Mouse (Mus musculus) ES-E14 (cell line): Measurements from ENCODE around the gene Szrd1. TPM values are rescaled to one million over a fixed set of nuclear protein-coding genes. Genes with fewer than 3 reads are reported as not detected.

ENCODE experiments used
- DNase-seq: peaks from one replicate; pipeline ENCODE4 v3.0.0-alpha.2; 2013; ENCODE audit warnings: low read depth, low spot score
- H3K27ac ChIP-seq: 2 replicates; pipeline ENCODE4 v1.5.1; 2012; ENCODE audit warnings: low read depth, mild to moderate bottlenecking, low read length, moderate library complexity, mixed read lengths; ENCODE audit not compliant: poor library complexity, insufficient read depth, severe bottlenecking
- H3K36me3 ChIP-seq: 2 replicates; pipeline ENCODE4 v1.6.1; 2012; ENCODE audit warnings: mild to moderate bottlenecking, low read length, moderate library complexity, mixed read lengths; ENCODE audit not compliant: control insufficient read depth, poor library complexity, insufficient read depth, severe bottlenecking
- H3K4me1 ChIP-seq, 2 experiments: fragments of 150-350 bp in 1 of 2; sonication (generic) in 1 of 2; 2 replicates each; pipeline ENCODE4 v1.6.1; 2012; ENCODE audit warnings: low read length in 2 of 2, mild to moderate bottlenecking in 1 of 2, mixed read lengths in 1 of 2; ENCODE audit not compliant: control insufficient read depth in 2 of 2, insufficient read depth in 2 of 2, poor library complexity in 1 of 2
- H3K4me3 ChIP-seq, 2 experiments: fragments of 150-350 bp in 1 of 2; sonication (generic) in 1 of 2; 2 replicates each; pipeline ENCODE4 v1.5.1; 2012; ENCODE audit warnings: low read length in 2 of 2, low read depth in 1 of 2, mild to moderate bottlenecking in 1 of 2, mixed read lengths in 1 of 2; ENCODE audit not compliant: insufficient read depth in 1 of 2, poor library complexity in 1 of 2, severe bottlenecking in 1 of 2
- H3K9ac ChIP-seq: 2 replicates; pipeline ENCODE4 v1.6.1; 2012; ENCODE audit warnings: low read depth, mild to moderate bottlenecking, low read length, mixed read lengths; ENCODE audit not compliant: poor library complexity, insufficient read depth, severe bottlenecking
- H3K9me3 ChIP-seq: fragments of 150-350 bp; sonication (generic); 2 replicates; pipeline ENCODE4 v1.6.1; 2012; ENCODE audit warnings: low read depth, mild to moderate bottlenecking, low read length; ENCODE audit not compliant: control insufficient read depth, insufficient read depth
- CHD2 ChIP-seq: IDR thresholded peaks from 2 replicates; pipeline ENCODE4 v1.6.1; 2014; ENCODE audit warnings: mild to moderate bottlenecking, low read depth, low read length, inconsistent platforms
- HCFC1 ChIP-seq: IDR thresholded peaks from 2 replicates; pipeline ENCODE4 v1.6.1; 2012; ENCODE audit warnings: low read length, inconsistent platforms, borderline replicate concordance; ENCODE audit not compliant: insufficient read depth
- MAFK ChIP-seq: IDR thresholded peaks from 2 replicates; pipeline ENCODE4 v1.6.1; 2014; ENCODE audit warnings: mild to moderate bottlenecking, low read depth, low read length, inconsistent platforms; ENCODE audit not compliant: insufficient read depth
- ZC3H11A ChIP-seq: IDR thresholded peaks from 2 replicates; pipeline ENCODE4 v1.6.1; 2012; ENCODE audit warnings: low read depth, mild to moderate bottlenecking, inconsistent platforms, low read length, borderline replicate concordance
- ZNF384 ChIP-seq: IDR thresholded peaks from 2 replicates; pipeline ENCODE4 v1.6.1; 2012; ENCODE audit warnings: low read depth, low read length, inconsistent platforms
- in situ Hi-C, 2 experiments: fragments of 600-800 bp; cut with MboI; formaldehyde crosslinking; loops; one replicate each; pipeline ENCODE4 v1.15.1; 2025; ENCODE audit warnings: low sequenced_read_pairs in 2 of 2, inconsistent platforms in 1 of 2; ENCODE audit not compliant: unreplicated experiment in 2 of 2
- total RNA-seq: library from RNA; depleted of rRNA; stranded (reverse); fragments of 300-350 nt; gene quantifications from 2 replicates; pipeline ENCODE4 v1.2.3, GENCODE M21; 2012; rRNA removed

Szrd1 gene
- 46.2 and 64.6 TPM in 2 replicates for total RNA-seq

- Histone ChIP-seq H3K36me3 (no peaks in the 10 kb centered on the region; the same call in 1 of the 2 replicates), H3K4me3 (peak within 1 kb of the TSS; percentile 74 to 96), H3K4me1 (peaks cover 14 to 22% of the 10 kb centered on the region in 2 experiments; a peak in 3 of 4 replicates), H3K9ac (peak within 1 kb of the TSS; percentile 81), H3K27ac (peak within 1 kb of the TSS; percentile 50), H3K9me3 (no peaks in the 10 kb centered on the region)
- TF ChIP-seq ZC3H11A (no peak), HCFC1 (peak; percentile 91)
- in situ Hi-C loops, result no loop called here
- peak; percentile 99 for DNase-seq
Measured at GRCm38 (mm10) chr4:141139116-141139970, at the start of gene Szrd1. TSS of gene Szrd1 (minus strand) at chr4:141139775.

GRCm38 (mm10) chr4:141186923-141187836 is 47.6 kb upstream of the Szrd1 start:
- no peak for DNase-seq
- Histone ChIP-seq H3K4me1 (no peaks in the 10 kb centered on the region), H3K27ac (no peak overlapping the region), H3K36me3 (peaks cover 14% of the 10 kb centered on the region), H3K9me3 (no peaks in the 10 kb centered on the region), H3K4me3 (no peak overlapping the region), H3K9ac (no peak overlapping the region)
- no peak for TF ChIP-seq ZNF384
- TF ChIP-seq ZC3H11A, result no peak
- no peak for TF ChIP-seq HCFC1
- TF ChIP-seq MAFK, result no peak
- no peak for TF ChIP-seq CHD2
- in situ Hi-C loops, result no loop called here

GRCm38 (mm10) chr4:141184426-141184825 is 44.9 kb upstream of the Szrd1 start:
- Histone ChIP-seq H3K36me3 (peaks cover 7% of the 10 kb centered on the region), H3K4me1 (no peaks in the 10 kb centered on the region), H3K27ac (no peak overlapping the region), H3K9ac (no peak overlapping the region), H3K4me3 (no peak overlapping the region), H3K9me3 (no peaks in the 10 kb centered on the region)
- no peak for DNase-seq
- in situ Hi-C loops, result no loop called here
- TF ChIP-seq ZNF384 (no peak), ZC3H11A (no peak), HCFC1 (no peak)

- H3K36me3 ChIP-seq, result peaks cover 7% of the 10 kb centered on the region
- no peak for TF ChIP-seq ZNF384
- TF ChIP-seq MAFK, result no peak
- TF ChIP-seq HCFC1, result no peak
- TF ChIP-seq CHD2, result no peak
- no peak overlapping the region for H3K4me3 ChIP-seq
- H3K4me1 ChIP-seq, result no peaks in the 10 kb centered on the region
- DNase-seq, result no peak
- no peak overlapping the region for H3K27ac ChIP-seq
- H3K9me3 ChIP-seq, result no peaks in the 10 kb centered on the region
- no peak overlapping the region for H3K9ac ChIP-seq
- in situ Hi-C loops, result no loop called here
Measured at GRCm38 (mm10) chr4:141183932-141184331, 44.4 kb upstream of the Szrd1 start.
